ENCODE assay signal across 9 mouse cellular contexts in genomic region chr2:33665363-33666058, GRCm38 (mm10). TPM values are rescaled to one million over a fixed set of nuclear protein-coding genes. Genes with fewer than 3 reads are reported as not detected.
DNase-seq lines count a peak whose midpoint lies in the region; ATAC-seq lines count a peak whose summit lies in the region.
"Had no signal": no experiment of that assay in that cellular context is flagged by ENCODE, and none has a peak within 500 bp of the region (broad histone marks: within the 10 kb centered on the region; RNA-seq: fewer than 3 reads in every experiment).

No protein-coding gene starts in this region.

- DNase-seq in midbrain, embryonic 10.5 days (ENCODE audit: low spot score): peak; percentile 41
- DNase-seq in midbrain, embryonic 14.5 days: no peak
- DNase-seq in layer of hippocampus, postnatal 36 days: peak; percentile 35 to 41
- DNase-seq in cerebellum, adult 18-20 months: no peak
- DNase-seq in thymus, postnatal 14 days: no peak
- DNase-seq in gastrocnemius, postnatal 10 days: no peak

- H3K4me1 ChIP-seq in midbrain, embryonic 10.5 days: peaks cover 31% of the 10 kb centered on the region
- peaks cover 7% of the 10 kb centered on the region; the same call in 1 of the 2 replicates for H3K4me1 ChIP-seq in midbrain, embryonic 14.5 days (ENCODE audit: control insufficient read depth, insufficient read depth, low read length)
- H3K4me1 ChIP-seq in heart, embryonic 12.5 days (replicated peaks): peaks cover 25% of the 10 kb centered on the region
- peaks cover 22% of the 10 kb centered on the region for H3K4me1 ChIP-seq in neural tube, embryonic 13.5 days (replicated peaks)

- H3K4me3 ChIP-seq in midbrain, embryonic 10.5 days: no peak overlapping the region
- no peak overlapping the region for H3K4me3 ChIP-seq in midbrain, embryonic 14.5 days (replicated peaks; ENCODE audit: low read depth, low read length)
- no peak overlapping the region for H3K4me3 ChIP-seq in heart, embryonic 12.5 days
- H3K4me3 ChIP-seq in neural tube, embryonic 13.5 days: no peak overlapping the region

- H3K27me3 ChIP-seq in midbrain, embryonic 10.5 days (ENCODE audit: low read depth, poor library complexity, severe bottlenecking): peaks cover 60% of the 10 kb centered on the region
- H3K27me3 ChIP-seq in midbrain, embryonic 14.5 days (ENCODE audit: control insufficient read depth, insufficient read depth, low read length): no peaks in the 10 kb centered on the region
- 0 out of 2 replicates have a peak, but pooled peaks cover 3% of the 10 kb centered on the region for H3K27me3 ChIP-seq in heart, embryonic 12.5 days (replicated peaks)
- H3K27me3 ChIP-seq in neural tube, embryonic 13.5 days: 0 out of 2 replicates have a peak, but pooled peaks cover 2% of the 10 kb centered on the region

- H3K4me2 ChIP-seq in midbrain, embryonic 14.5 days (ENCODE audit: low read length): no peak overlapping the region
- H3K4me2 ChIP-seq in heart, embryonic 12.5 days: peak overlapping the region; percentile 37
- no peak overlapping the region for H3K4me2 ChIP-seq in neural tube, embryonic 13.5 days

- ATAC-seq in midbrain, embryonic 14.5 days (ENCODE audit: low FRiP score, low TSS enrichment): no peak
- peak; percentile 39 for ATAC-seq in heart, embryonic 12.5 days (ENCODE audit: insufficient number of reproducible peaks, low FRiP score)
- ATAC-seq in neural tube, embryonic 13.5 days (ENCODE audit: low read depth): peak; percentile 36; the same call in 1 of the 2 replicates

- WGBS in midbrain, embryonic 10.5 days: 27% methylated on average over 13 of the region's 13 CpGs
- 29% methylated on average over 13 of the region's 13 CpGs for WGBS in midbrain, embryonic 14.5 days
- WGBS in heart, embryonic 12.5 days: 10% methylated on average over 13 of the region's 13 CpGs
- WGBS in neural tube, embryonic 13.5 days: 45% methylated on average over 13 of the region's 13 CpGs

- no peaks in the 10 kb centered on the region for H3K9me3 ChIP-seq in midbrain, embryonic 10.5 days (replicated peaks)
- H3K9me3 ChIP-seq in midbrain, embryonic 14.5 days (ENCODE audit: control insufficient read depth, low read length): no peaks in the 10 kb centered on the region
- no peaks in the 10 kb centered on the region for H3K9me3 ChIP-seq in heart, embryonic 12.5 days (replicated peaks)
- no peaks in the 10 kb centered on the region for H3K9me3 ChIP-seq in neural tube, embryonic 13.5 days

- no peak overlapping the region for H3K9ac ChIP-seq in midbrain, embryonic 14.5 days (replicated peaks; ENCODE audit: low read length)
- no peak overlapping the region for H3K9ac ChIP-seq in heart, embryonic 12.5 days
- H3K9ac ChIP-seq in neural tube, embryonic 13.5 days: no peak overlapping the region

- no peaks in the 10 kb centered on the region for H3K36me3 ChIP-seq in midbrain, embryonic 10.5 days
- no peaks in the 10 kb centered on the region for H3K36me3 ChIP-seq in midbrain, embryonic 14.5 days (ENCODE audit: control insufficient read depth, insufficient read depth, low read length)
- no peaks in the 10 kb centered on the region for H3K36me3 ChIP-seq in heart, embryonic 12.5 days
- no peaks in the 10 kb centered on the region for H3K36me3 ChIP-seq in neural tube, embryonic 13.5 days

- H3K27ac ChIP-seq in midbrain, embryonic 10.5 days (replicated peaks): peak overlapping the region; percentile 53
- no peak overlapping the region for H3K27ac ChIP-seq in midbrain, embryonic 14.5 days (replicated peaks; ENCODE audit: low read depth, low read length)
- H3K27ac ChIP-seq in heart, embryonic 12.5 days (ENCODE audit: poor library complexity, severe bottlenecking): no peak overlapping the region
- no peak overlapping the region for H3K27ac ChIP-seq in neural tube, embryonic 13.5 days (replicated peaks)

RNA-seq across cellular contexts. Expression of gene Lmx1b, which starts 25.2 kb away (rescaled TPM):
- polyA plus RNA-seq in midbrain, embryonic 10.5 days (2016; fragmentation: Nextera tagmentation; extraction: Ambion mirVana): 2.7 and 3.1 TPM in 2 replicates
- 1.7 and 2.3 TPM in 2 replicates for polyA plus RNA-seq in midbrain, embryonic 14.5 days (2014; fragmentation: Nextera tagmentation; extraction: Ambion mirVana)
- polyA plus RNA-seq in heart, embryonic 12.5 days (2016; fragmentation: Nextera tagmentation; extraction: Ambion mirVana): 0.04 and 0.06 TPM in 2 replicates
- under 1 TPM; 0.07 to 0.18 TPM for total RNA-seq in layer of hippocampus, postnatal 36 days (2021)
- 9.1 and 11.1 TPM in 2 replicates for polyA plus RNA-seq in neural tube, embryonic 13.5 days (2015; fragmentation: Nextera tagmentation; extraction: Ambion mirVana)
- under 1 TPM; 0.35 to 0.45 TPM for total RNA-seq in gastrocnemius, postnatal 10 days (2021)
- total RNA-seq: neutrophil, adult 5-6 weeks had no signal

Comparison
In these comparisons a context has a peak if more than half of its experiments do, and no peak if none do; other contexts are left out.
1. DNase-seq: peak in midbrain, embryonic 10.5 days (single experiment) and layer of hippocampus, postnatal 36 days (2 of 2); none in midbrain, embryonic 14.5 days (single experiment), cerebellum, adult 18-20 months (0 of 2), thymus, postnatal 14 days (single experiment) and gastrocnemius, postnatal 10 days (single experiment).